Mouse (Mus musculus) heart, postnatal 14 days (tissue): ENCODE measurements around the gene Mrps27. TPM values are rescaled to one million over a fixed set of nuclear protein-coding genes. Genes with fewer than 3 reads are reported as not detected.

Experiments
- DNase-seq, 2 experiments: peaks; one replicate each; pipeline ENCODE4 v3.0.0; 2021 to 2022
- intact Hi-C: fragments of 180-260 bp; cut with DNase I; formaldehyde crosslinking; loops from one replicate; pipeline ENCODE4 v1.15.1; 2025
- total RNA-seq, 2 experiments: library from RNA; stranded (reverse); gene quantifications; 2 replicates each; pipeline ENCODE4 v1.2.3; 2021

The Mrps27 gene
- total RNA-seq, 2 experiments from 2014 or later, result 37.2 to 42.8 TPM

- DNase-seq, result no peak
- intact Hi-C loops, result no loop called here
Measured at GRCm38 (mm10) chr13:99452444-99452843, 107.9 kb downstream of the Mrps27 start.

- no peak for DNase-seq
- intact Hi-C loops, result loop anchor here (5.0 kb wide), 1 partner anchor 52 kb away; no protein-coding TSS in a partner anchor
Measured at GRCm38 (mm10) chr13:99454977-99455376, 110.4 kb downstream of the Mrps27 start.

- intact Hi-C loops, result loop anchor here (5.0 kb wide), 1 partner anchor 48 kb away; no protein-coding TSS in a partner anchor
- DNase-seq, result no peak
Measured at GRCm38 (mm10) chr13:99458658-99459386, 114.2 kb downstream of the Mrps27 start.

- DNase-seq, result no peak
Measured at GRCm38 (mm10) chr13:99459612-99460011, 115.0 kb downstream of the Mrps27 start.

GRCm38 (mm10) chr13:99461886-99462285, 117.3 kb downstream of the Mrps27 start:
- no peak for DNase-seq
- intact Hi-C loops, result no loop called here

More at GRCm38 (mm10) chr13:99459612-99460011, 115.0 kb downstream of the Mrps27 start:
- intact Hi-C loops, result loop anchor here (5.0 kb wide), 1 partner anchor 48 kb away; no protein-coding TSS in a partner anchor

- peak; percentile 14 to 49 for DNase-seq
- intact Hi-C loops, result no loop called here
Measured at GRCm38 (mm10) chr13:99464551-99464950, 120.0 kb downstream of the Mrps27 start.

Other genes with a start within 250 kb of the Mrps27 start
- 10 to 100 TPM; 19.7 to 21.2 TPM for gene Zfp366, start 160.0 kb upstream of the Mrps27 start, total RNA-seq
- 10 to 100 TPM; 41.4 to 43.1 TPM for gene Ptcd2, start 81 bp upstream of the Mrps27 start, total RNA-seq
- 10 to 100 TPM; 20.6 to 24.3 TPM for gene Map1b, start 171.8 kb downstream of the Mrps27 start, total RNA-seq